Mouse (Mus musculus) liver, embryonic 14.5 days (tissue): ENCODE measurements around the gene Bcl9. TPM values are rescaled to one million over a fixed set of nuclear protein-coding genes. Genes with fewer than 3 reads are reported as not detected.
A peak's percentile ranks its signal among the peaks of the same experiment; 100 is the strongest.

ENCODE experiments used
- ATAC-seq: fragments of 200-750 bp; cut with Nextera tagmentation; 2 replicates; pipeline ENCODE4 v1.8.0; 2017; ENCODE audit warnings: moderate number of reproducible peaks, mild to moderate bottlenecking, moderate library complexity; ENCODE audit not compliant: insufficient read depth
- DNase-seq, 3 experiments: peaks; one replicate each; pipeline ENCODE4 v3.0.0-alpha.2; 2012 to 2013; ENCODE audit warnings: low read depth in 3 of 3, low spot score in 3 of 3
- H3K27ac ChIP-seq: fragments of 300-500 bp; sonication (generic); 2 replicates; pipeline ENCODE4 v1.5.1; 2014; ENCODE audit warnings: moderate library complexity, mild to moderate bottlenecking, control low read depth, inconsistent platforms
- H3K27me3 ChIP-seq: fragments of 300-500 bp; sonication (generic); 2 replicates; pipeline ENCODE4 v1.6.1; 2014; ENCODE audit warnings: mild to moderate bottlenecking, low read length, moderate library complexity; ENCODE audit not compliant: control insufficient read depth, insufficient read depth
- H3K36me3 ChIP-seq: fragments of 300-500 bp; sonication (generic); replicated peaks from 2 replicates; pipeline ENCODE4 v1.6.1; 2014; ENCODE audit warnings: low read depth; ENCODE audit not compliant: control insufficient read depth, insufficient read depth
- H3K4me1 ChIP-seq, 2 experiments: fragments of 200-500 bp in 1 of 2; fragments of 300-500 bp in 1 of 2; sonication (generic) in 1 of 2; replicated peaks; 2 replicates each; pipeline ENCODE4 v1.6.1; 2012 to 2014; ENCODE audit warnings: antibody characterized with exemption in 1 of 2, inconsistent platforms in 1 of 2, low read length in 1 of 2; ENCODE audit not compliant: control insufficient read depth in 2 of 2, insufficient read depth in 2 of 2
- H3K4me2 ChIP-seq: fragments of 300-500 bp; sonication (generic); 2 replicates; pipeline ENCODE4 v1.6.1; 2014; ENCODE audit warnings: low read depth, mild to moderate bottlenecking, control low read depth, moderate library complexity
- H3K4me3 ChIP-seq, 2 experiments: fragments of 200-500 bp in 1 of 2; fragments of 300-500 bp in 1 of 2; sonication (generic) in 1 of 2; 2 replicates each; pipeline ENCODE4 v1.5.1; 2012 to 2014; ENCODE audit warnings: low read depth in 2 of 2, low read length in 2 of 2, mild to moderate bottlenecking in 2 of 2, control low read depth in 1 of 2, inconsistent platforms in 1 of 2, moderate library complexity in 1 of 2; ENCODE audit not compliant: insufficient read depth in 1 of 2
- H3K9ac ChIP-seq: fragments of 300-500 bp; sonication (generic); replicated peaks from 2 replicates; pipeline ENCODE4 v1.6.1; 2014; ENCODE audit warnings: mild to moderate bottlenecking, control low read depth, moderate library complexity
- H3K9me3 ChIP-seq: fragments of 300-500 bp; sonication (generic); 2 replicates; pipeline ENCODE4 v1.6.1; 2016; ENCODE audit warnings: low read length, mixed read lengths; ENCODE audit not compliant: control insufficient read depth
- CTCF ChIP-seq: IDR thresholded peaks from 2 replicates; pipeline ENCODE4 v1.5.1; 2016; ENCODE audit warnings: antibody characterized with exemption, low read depth, control low read depth
- EP300 ChIP-seq: IDR thresholded peaks from 2 replicates; pipeline ENCODE4 v1.6.1; 2016; ENCODE audit warnings: antibody characterized with exemption, low read depth
- WGBS: fragments of 180-500 bp; shearing (Covaris S2); extraction: QIAGEN DNeasy Blood & Tissue Kit; methylation state at CpG from one replicate; pipeline ENCODE4 v1.1.7; 2014; ENCODE audit not compliant: insufficient replicate concordance; 5-methylcytosine and 5-hydroxymethylcytosine counted together
- polyA plus RNA-seq, 2 experiments: library from polyadenylated mRNA; depleted of rRNA in 1 of 2; stranded (reverse) in 1 of 2; unstranded in 1 of 2; fragments of >200 nt; fragmentation: Nextera tagmentation in 1 of 2; extraction: Ambion mirVana in 1 of 2; gene quantifications; 2 replicates each; pipeline versions ENCODE4 v1.2.1 to v1.2.3; 2012 to 2014

Bcl9 gene
- polyA plus RNA-seq, 2 experiments = 1.6 to 2.4 TPM

- no peak overlapping the region for H3K4me2 ChIP-seq
- H3K9ac ChIP-seq = no peak overlapping the region
- peaks cover 3% of the 10 kb centered on the region for H3K36me3 ChIP-seq
- H3K4me1 ChIP-seq = no peaks in the 10 kb centered on the region
- no peak overlapping the region for H3K4me3 ChIP-seq
- no peak overlapping the region for H3K27ac ChIP-seq
- ATAC-seq (no peak), DNase-seq (no peak)
- no peak for TF ChIP-seq CTCF
- TF ChIP-seq EP300 = no peak
- H3K9me3 ChIP-seq = no peaks in the 10 kb centered on the region
- 70% methylated on average over 5 of the region's 5 CpGs for WGBS
- no peaks in the 10 kb centered on the region for H3K27me3 ChIP-seq
These were observed 125.1 kb downstream of the Bcl9 start for GRCm38 (mm10) chr3:97172632-97173031.

- Histone ChIP-seq H3K9me3 (no peaks in the 10 kb centered on the region), H3K27ac (no peak overlapping the region), H3K4me3 (no peak overlapping the region), H3K4me1 (no peaks in the 10 kb centered on the region), H3K4me2 (no peak overlapping the region), H3K36me3 (peaks cover 3% of the 10 kb centered on the region), H3K9ac (no peak overlapping the region), H3K27me3 (no peaks in the 10 kb centered on the region)
- TF ChIP-seq EP300 = no peak
- TF ChIP-seq CTCF = no peak
- no peak for ATAC-seq
- DNase-seq = no peak
- 66% methylated on average over 9 of the region's 9 CpGs for WGBS
These were observed 125.5 kb downstream of the Bcl9 start for GRCm38 (mm10) chr3:97172231-97172630.

GRCm38 (mm10) chr3:97171531-97171930, 126.2 kb downstream of the Bcl9 start:
- Histone ChIP-seq H3K4me1 (no peaks in the 10 kb centered on the region), H3K9me3 (no peaks in the 10 kb centered on the region), H3K4me3 (no peak overlapping the region), H3K4me2 (no peak overlapping the region), H3K27me3 (no peaks in the 10 kb centered on the region), H3K27ac (no peak overlapping the region), H3K9ac (no peak overlapping the region), H3K36me3 (peaks cover 3% of the 10 kb centered on the region)
- ATAC-seq (no peak), DNase-seq (no peak)
- WGBS = 61% methylated on average over 6 of the region's 6 CpGs
- TF ChIP-seq EP300 (no peak), CTCF (no peak)

GRCm38 (mm10) chr3:97167126-97167525, 130.6 kb downstream of the Bcl9 start:
- WGBS = 51% methylated on average over 4 of the region's 4 CpGs
- no peak for DNase-seq
- no peak overlapping the region for H3K27ac ChIP-seq
- TF ChIP-seq CTCF = no peak
- no peak for TF ChIP-seq EP300
- H3K4me1 ChIP-seq = peaks cover 0 to 13% of the 10 kb centered on the region in 2 experiments; a peak in 2 of 4 replicates
- H3K4me3 ChIP-seq = no peak overlapping the region
- H3K27me3 ChIP-seq = no peaks in the 10 kb centered on the region
- H3K36me3 ChIP-seq = no peaks in the 10 kb centered on the region
- no peak for ATAC-seq
- no peak overlapping the region for H3K9ac ChIP-seq
- H3K4me2 ChIP-seq = no peak overlapping the region
- no peaks in the 10 kb centered on the region for H3K9me3 ChIP-seq

- H3K9me3 ChIP-seq = no peaks in the 10 kb centered on the region
- peak; percentile 25 to 28 (median 27) for DNase-seq
These were observed 133.2 kb downstream of the Bcl9 start for GRCm38 (mm10) chr3:97164477-97164876.

More at GRCm38 (mm10) chr3:97164477-97164876, 133.2 kb downstream of the Bcl9 start:
- H3K4me3 ChIP-seq = no peak overlapping the region
- 14% methylated on average over 4 of the region's 4 CpGs for WGBS
- H3K27me3 ChIP-seq = no peaks in the 10 kb centered on the region
- H3K4me1 ChIP-seq = peaks cover under 1 to 15% of the 10 kb centered on the region in 2 experiments; a peak in 2 of 4 replicates
- no peak overlapping the region for H3K9ac ChIP-seq
- no peak overlapping the region for H3K27ac ChIP-seq
- TF ChIP-seq CTCF = no peak
- peak; percentile 32; the same call in 1 of the 2 replicates for TF ChIP-seq EP300
- peak; percentile 82 for ATAC-seq
- H3K4me2 ChIP-seq = no peak overlapping the region
- H3K36me3 ChIP-seq = no peaks in the 10 kb centered on the region
